Mouse (Mus musculus) ovary, postnatal 36 days (tissue): ENCODE data around the gene Sympk.
A peak's percentile ranks its signal among the peaks of the same experiment; 100 is the strongest.
"Not testable (repeated sequence)": the region's sequence is repeated elsewhere in the genome, so short reads cannot be mapped to it uniquely, and the experiment has no call there.

ENCODE experiments used
- DNase-seq: peaks from one replicate; pipeline ENCODE4 v3.0.0; 2022; ENCODE audit warnings: low spot score, mixed read lengths

Sympk gene

GRCm38 (mm10) chr7:19052345-19053135 is 28.4 kb downstream of the Sympk start:
- DNase-seq, result no peak

GRCm38 (mm10) chr7:19053136-19053532 is 29.0 kb downstream of the Sympk start:
- no peak for DNase-seq

- peak; percentile 38 for DNase-seq
Observed at GRCm38 (mm10) chr7:19054047-19054776, 30.0 kb downstream of the Sympk start, which contains the start of gene Rsph6a. TSS of gene Rsph6a (plus strand) at chr7:19054690.

GRCm38 (mm10) chr7:19054777-19055076 is 30.6 kb downstream of the Sympk start:
- DNase-seq, result no peak

GRCm38 (mm10) chr7:19055108-19055507 is 30.9 kb downstream of the Sympk start:
- DNase-seq, result no peak

- no peak for DNase-seq
Observed at GRCm38 (mm10) chr7:19057405-19057804, 33.2 kb downstream of the Sympk start.

- DNase-seq, result no peak
Observed at GRCm38 (mm10) chr7:19065896-19066295, 41.7 kb downstream of the Sympk start.

DNA sequence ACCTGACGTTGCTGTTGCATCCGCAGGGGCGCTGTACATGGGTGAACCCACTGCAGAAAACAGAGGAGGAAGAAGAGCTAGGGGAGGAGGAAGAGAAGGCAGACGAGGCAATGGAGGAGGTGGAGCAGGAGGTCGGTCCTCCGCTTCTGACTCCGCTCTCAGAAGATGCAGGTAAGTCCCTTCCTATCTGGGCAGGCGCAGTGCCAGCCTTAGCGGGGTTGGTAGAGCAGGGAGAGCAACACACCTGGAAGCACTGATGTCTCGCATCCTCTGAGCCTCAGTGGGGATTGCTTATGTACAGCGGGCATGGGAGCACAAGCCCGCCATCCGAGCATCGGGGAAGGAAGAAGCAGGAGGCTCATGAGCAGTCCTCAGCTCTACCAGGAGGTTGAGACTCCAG is 42.9 kb downstream of the Sympk start:
- DNase-seq, result no peak

GRCm38 (mm10) chr7:19067935-19068334 is 43.8 kb downstream of the Sympk start:
- DNase-seq, result no peak

GRCm38 (mm10) chr7:19068707-19069106 is 44.5 kb downstream of the Sympk start:
- DNase-seq, result peak; percentile 65

- DNase-seq, result no peak
Observed at GRCm38 (mm10) chr7:19069500-19069899, 45.3 kb downstream of the Sympk start.

DNA sequence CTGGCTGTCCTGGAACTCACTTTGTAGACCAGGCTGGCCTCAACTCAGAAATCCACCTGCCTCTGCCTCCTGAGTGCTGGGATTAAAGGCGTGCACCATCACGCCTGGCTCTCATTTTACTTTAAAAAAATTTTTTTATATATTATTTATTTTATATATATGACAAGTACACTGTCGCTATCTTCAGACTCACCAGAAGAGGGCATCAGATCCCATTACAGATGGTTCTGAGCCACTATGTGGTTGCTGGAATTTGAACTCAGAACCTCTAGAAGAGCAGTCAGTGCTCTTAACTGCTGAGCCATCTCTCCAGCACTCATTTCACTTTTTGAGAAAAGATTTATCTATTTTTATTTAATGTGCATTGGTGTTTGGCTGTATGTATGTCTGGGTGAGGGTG is 46.8 kb downstream of the Sympk start:
- DNase-seq, result not testable (repeated sequence)

DNA sequence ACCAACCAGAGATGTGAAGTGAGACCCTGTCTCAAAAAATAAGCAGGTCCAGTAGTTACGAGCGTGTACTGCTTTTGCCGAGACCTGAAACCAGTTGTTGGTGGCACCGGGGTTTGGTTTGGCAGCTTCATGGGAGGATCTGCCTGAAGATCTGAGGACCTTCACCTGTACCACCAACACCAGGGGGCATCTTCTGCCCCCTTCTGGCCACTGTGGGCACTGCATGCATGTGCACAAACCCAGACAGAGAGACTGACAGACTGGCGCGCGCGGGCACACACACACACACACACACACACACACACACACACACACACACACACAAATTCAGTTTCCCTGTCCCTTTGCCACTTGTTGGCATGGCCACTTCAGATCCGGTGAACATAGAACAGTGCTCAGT is 49.3 kb downstream of the Sympk start:
- DNase-seq, result peak; percentile 31

DNA sequence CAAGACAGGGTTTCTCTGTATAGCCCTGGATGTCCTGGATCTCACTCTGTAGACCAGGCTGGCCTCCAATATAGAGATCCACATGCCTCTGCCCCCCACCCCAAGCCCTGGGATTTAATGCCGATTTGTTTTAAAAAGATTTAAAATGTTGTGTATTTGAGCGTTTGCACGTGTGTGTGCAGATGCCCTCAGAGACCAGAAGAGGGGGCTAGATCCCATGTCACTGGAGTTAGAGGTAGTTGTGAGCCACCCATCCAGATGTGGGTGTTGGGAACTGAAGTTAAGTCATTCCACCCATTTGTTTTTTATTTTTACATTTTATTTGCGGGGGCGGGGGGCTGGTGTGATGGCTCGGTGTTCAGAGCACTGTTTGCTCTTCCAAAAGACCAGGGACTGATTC is 50.3 kb downstream of the Sympk start:
- no peak for DNase-seq

- no peak for DNase-seq
Observed at GRCm38 (mm10) chr7:19075231-19075630, 51.1 kb downstream of the Sympk start.

DNA sequence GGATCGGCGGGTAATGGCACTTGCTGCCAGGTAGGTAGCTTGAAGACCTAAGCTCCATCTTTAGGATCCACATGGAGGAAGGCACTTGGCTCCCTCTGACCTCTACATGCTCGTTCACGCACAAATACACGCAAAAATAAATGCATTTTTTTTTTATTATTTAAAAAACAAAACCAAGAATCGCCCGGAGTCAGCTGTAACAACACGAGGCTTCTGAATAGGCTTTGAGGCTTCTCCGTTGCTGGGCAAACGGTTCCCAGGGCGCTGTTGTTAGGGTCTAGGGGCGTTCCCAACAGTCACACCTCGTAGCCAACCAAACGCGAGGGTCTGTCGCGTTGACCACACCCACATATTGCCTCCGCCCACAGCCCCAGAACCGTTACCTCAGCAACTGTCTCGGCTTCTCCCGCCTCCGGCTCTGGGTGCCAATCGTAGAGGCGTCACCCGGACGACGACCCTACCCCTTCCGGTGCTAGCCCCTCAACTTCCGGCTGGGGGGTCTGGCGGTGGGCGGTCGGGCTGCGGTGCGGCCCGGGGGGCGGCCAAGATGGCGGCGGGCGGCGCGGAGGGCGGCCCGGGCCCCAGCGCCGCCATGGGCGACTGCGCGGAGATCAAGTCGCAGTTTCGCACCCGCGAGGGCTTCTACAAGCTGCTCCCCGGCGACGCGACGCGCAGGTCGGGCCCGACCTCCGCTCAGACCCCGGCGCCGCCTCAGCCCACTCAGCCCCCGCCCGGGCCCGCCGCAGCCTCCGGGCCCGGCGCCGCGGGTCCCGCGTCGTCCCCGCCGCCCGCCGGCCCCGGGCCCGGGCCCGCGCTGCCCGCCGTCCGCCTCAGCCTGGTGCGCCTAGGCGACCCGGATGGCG is 51.8 kb downstream of the Sympk start, which contains the start of gene Dmwd:
TSS of gene Dmwd (plus strand) at position 505 of the 863 bp plus-strand sequence.
- peak; percentile 95 for DNase-seq

GRCm38 (mm10) chr7:19076586-19076991 is 52.4 kb downstream of the Sympk start:
- no peak for DNase-seq

GRCm38 (mm10) chr7:19077761-19078160 is 53.6 kb downstream of the Sympk start:
- no peak for DNase-seq

DNA sequence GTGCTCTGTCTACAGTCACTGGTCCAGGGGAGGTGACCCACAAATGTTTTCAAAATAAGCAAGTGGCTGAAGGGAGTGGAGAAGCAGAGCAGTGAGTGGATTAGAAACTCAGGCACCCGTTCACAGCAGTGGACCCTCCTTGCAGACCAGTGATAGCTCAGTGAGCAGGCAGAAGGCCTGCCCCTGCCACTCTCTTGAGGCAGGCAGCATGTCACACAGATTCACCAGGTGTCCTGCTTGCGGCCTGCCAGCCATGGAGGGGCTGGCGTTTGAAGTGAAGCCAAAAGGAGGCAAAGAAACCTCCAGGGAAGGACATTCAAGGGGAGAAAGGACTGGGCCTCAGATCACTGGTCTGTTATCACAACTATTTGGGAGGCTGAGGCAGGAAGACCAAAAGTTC is 54.6 kb downstream of the Sympk start:
- DNase-seq, result no peak

DNA sequence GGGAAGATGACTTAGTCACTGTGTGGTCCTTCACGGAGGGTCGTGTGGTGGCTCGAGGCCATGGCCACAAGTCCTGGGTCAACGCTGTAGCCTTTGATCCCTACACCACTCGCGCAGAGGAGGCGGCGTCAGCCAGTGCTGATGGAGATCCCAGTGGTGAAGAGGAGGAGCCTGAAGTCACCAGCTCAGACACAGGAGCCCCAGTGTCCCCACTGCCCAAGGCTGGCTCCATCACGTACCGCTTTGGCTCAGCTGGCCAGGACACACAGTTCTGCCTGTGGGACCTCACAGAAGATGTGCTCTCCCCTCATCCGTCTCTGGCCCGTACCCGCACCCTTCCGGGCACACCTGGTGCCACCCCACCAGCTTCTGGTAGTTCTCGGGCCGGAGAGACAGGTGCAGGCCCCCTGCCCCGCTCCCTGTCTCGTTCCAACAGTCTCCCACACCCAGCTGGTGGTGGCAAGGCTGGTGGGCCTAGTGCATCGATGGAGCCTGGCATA is 56.3 kb downstream of the Sympk start:
- no peak for DNase-seq

- no peak for DNase-seq
Observed at GRCm38 (mm10) chr7:19082171-19082570, 58.0 kb downstream of the Sympk start.

GRCm38 (mm10) chr7:19083096-19083495 is 58.9 kb downstream of the Sympk start:
- DNase-seq, result no peak
